Mouse (Mus musculus): ENCODE measurements at regions not wholly inside any gene's neighbourhood (a gene's known extent, or its start where the extent isn't known, plus 50 kb on each side); places are given as distances from the start of the nearest gene placed in this dataset.

DNA sequence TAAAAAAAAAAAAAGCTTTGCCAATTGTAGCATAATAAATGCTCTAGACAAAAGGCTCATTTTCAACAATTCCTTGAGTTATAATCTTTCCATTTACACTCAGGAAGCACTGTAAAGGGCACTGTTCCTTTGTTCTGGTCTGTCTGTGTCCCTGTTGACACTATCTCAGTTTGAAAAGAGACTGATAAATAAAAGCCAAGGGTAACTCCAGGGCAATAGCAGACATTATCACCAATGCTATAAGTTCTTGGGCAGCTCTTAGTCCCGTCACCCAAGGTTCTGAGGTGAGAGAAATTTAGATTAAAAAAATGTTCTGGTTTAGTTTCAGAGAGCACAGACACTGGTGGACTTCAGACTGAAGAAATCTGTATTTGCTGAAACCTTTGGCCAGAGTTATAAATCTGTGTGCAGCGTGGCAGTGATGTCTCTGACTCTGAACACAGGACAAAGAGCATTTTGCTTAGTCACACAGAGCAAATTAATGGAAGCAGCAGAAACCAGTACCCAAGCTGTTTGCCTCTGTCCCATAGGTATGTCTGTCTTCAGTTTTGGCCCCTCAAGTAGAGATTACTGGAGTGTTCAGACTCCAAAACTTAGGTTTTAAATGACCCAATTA lies 57.6 kb upstream of the Apob start:
- no peak for DNase-seq (ENCODE audit: low read depth, low spot score)

DNA sequence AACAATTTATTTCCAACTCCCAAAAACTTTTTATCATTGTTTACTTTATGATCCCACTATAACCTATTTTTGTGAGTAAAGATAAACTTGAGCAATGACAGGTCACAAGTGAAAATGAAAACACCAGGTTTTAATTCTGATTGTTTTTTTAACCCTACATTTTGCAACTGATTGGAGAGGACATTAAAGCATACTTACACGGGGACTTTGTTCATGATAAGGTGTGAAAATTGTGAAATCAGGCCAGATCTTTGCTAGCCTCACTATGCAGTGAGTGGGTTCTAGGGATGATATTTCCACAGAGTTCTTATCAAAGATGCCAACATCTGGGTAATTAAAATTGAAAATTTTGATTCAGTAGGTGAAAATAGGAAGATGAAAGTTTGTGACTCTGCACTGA lies 56.6 kb upstream of the Apob start:
- DNase-seq (ENCODE audit: low read depth, low spot score): no peak
